Mouse (Mus musculus) stomach, postnatal 0 days (tissue): Measurements from ENCODE around the gene Olfr1494. TPM values are rescaled to one million over a fixed set of nuclear protein-coding genes. Genes with fewer than 3 reads are reported as not detected.

Experiments used
- ATAC-seq: fragments of 200-750 bp; cut with Nextera tagmentation; 2 replicates; pipeline ENCODE4 v1.8.0; 2017; ENCODE audit not compliant: low FRiP score, low TSS enrichment
- DNase-seq: peaks from one replicate; pipeline ENCODE4 v3.0.0-alpha.2; 2016; ENCODE audit warnings: low spot score
- H3K27ac ChIP-seq: fragments of 300-500 bp; sonication (generic); replicated peaks from 2 replicates; pipeline ENCODE4 v1.5.1; 2014; ENCODE audit warnings: mild to moderate bottlenecking, control low read depth
- H3K27me3 ChIP-seq: fragments of 300-500 bp; sonication (generic); 2 replicates; pipeline ENCODE4 v1.6.1; 2014; ENCODE audit warnings: low read length; ENCODE audit not compliant: control insufficient read depth, insufficient read depth
- H3K36me3 ChIP-seq: fragments of 300-500 bp; sonication (generic); 2 replicates; pipeline ENCODE4 v1.6.1; 2014; ENCODE audit warnings: low read length, mixed read lengths; ENCODE audit not compliant: control insufficient read depth, insufficient read depth
- H3K4me1 ChIP-seq: fragments of 300-500 bp; sonication (generic); replicated peaks from 2 replicates; pipeline ENCODE4 v1.6.1; 2014; ENCODE audit warnings: antibody characterized with exemption; ENCODE audit not compliant: control insufficient read depth, insufficient read depth
- H3K4me2 ChIP-seq: fragments of 300-500 bp; sonication (generic); replicated peaks from 2 replicates; pipeline ENCODE4 v1.6.1; 2014; ENCODE audit warnings: low read depth, mild to moderate bottlenecking, control low read depth, moderate library complexity
- H3K4me3 ChIP-seq: fragments of 300-500 bp; sonication (generic); 2 replicates; pipeline ENCODE4 v1.5.1; 2014; ENCODE audit warnings: low read depth, low read length, control low read depth
- H3K9ac ChIP-seq: fragments of 300-500 bp; sonication (generic); 2 replicates; pipeline ENCODE4 v1.6.1; 2014; ENCODE audit warnings: mild to moderate bottlenecking, low read length, control low read depth, mixed read lengths
- H3K9me3 ChIP-seq: fragments of 300-500 bp; sonication (generic); 2 replicates; pipeline ENCODE4 v1.6.1; 2016; ENCODE audit warnings: low read length; ENCODE audit not compliant: control insufficient read depth
- CTCF ChIP-seq: IDR thresholded peaks from 2 replicates; pipeline ENCODE4 v1.5.1; 2016; ENCODE audit warnings: antibody characterized with exemption, low read depth, mild to moderate bottlenecking, moderate library complexity
- EP300 ChIP-seq: optimal IDR thresholded peaks from 2 replicates; pipeline ENCODE3; 2016; ENCODE audit warnings: antibody characterized with exemption
- WGBS: fragments of 180-500 bp; shearing (Covaris S2); extraction: QIAGEN DNeasy Blood & Tissue Kit; methylation state at CpG from one replicate; pipeline ENCODE4 v1.1.7; 2014; 5-methylcytosine and 5-hydroxymethylcytosine counted together
- polyA plus RNA-seq: library from polyadenylated mRNA; unstranded; fragments of >200 nt; fragmentation: Nextera tagmentation; extraction: Ambion mirVana; gene quantifications from 2 replicates; pipeline ENCODE4 v1.2.1, GENCODE M21; 2015

Olfr1494 gene
- polyA plus RNA-seq, 1 experiment from 2014 or later, result not detected

GRCm38 (mm10) chr19:13777578-13777977, 38.0 kb downstream of the Olfr1494 start, which contains the start of gene Olfr1496:
Gene Olfr1496, plus strand, starts transcription at chr19:13777878.
- no peak for ATAC-seq
- Histone ChIP-seq H3K4me2 (no peak within 1 kb of the TSS), H3K9ac (no peak within 1 kb of the TSS), H3K9me3 (no peaks in the 10 kb centered on the region), H3K4me1 (no peaks in the 10 kb centered on the region), H3K4me3 (no peak within 1 kb of the TSS), H3K27me3 (no peaks in the 10 kb centered on the region), H3K27ac (no peak within 1 kb of the TSS), H3K36me3 (no peaks in the 10 kb centered on the region)
- no peak for DNase-seq
- no peak for TF ChIP-seq CTCF
- TF ChIP-seq EP300, result no peak
- 71% methylated on average over 1 of the region's 1 CpGs for WGBS

DNA sequence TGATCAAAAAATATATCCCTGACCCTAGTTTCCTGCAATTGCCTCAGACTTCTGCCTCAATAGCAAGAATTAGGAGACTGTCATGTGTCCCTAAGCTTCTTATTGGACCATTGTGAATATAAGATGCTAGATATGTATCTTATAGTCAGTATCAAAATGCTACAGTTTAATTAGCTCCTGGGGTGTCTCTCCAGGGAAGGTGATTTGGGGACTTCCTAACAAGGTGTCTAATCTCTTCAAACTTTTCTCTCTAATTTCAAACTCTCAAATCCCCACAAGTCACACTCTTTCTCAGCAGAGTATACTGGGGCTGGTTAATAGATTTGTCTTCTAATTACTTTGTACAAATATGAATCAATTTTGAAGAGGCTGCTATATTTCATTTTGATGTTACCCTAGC, 58.6 kb downstream of the Olfr1494 start, which contains the start of gene Olfr1497:
Gene Olfr1497 (minus strand): TSS at position 101 of the 400 bp plus-strand sequence.
- TF ChIP-seq CTCF (no peak), EP300 (no peak)
- Histone ChIP-seq H3K9ac (no peak within 1 kb of the TSS), H3K9me3 (no peaks in the 10 kb centered on the region), H3K36me3 (no peaks in the 10 kb centered on the region), H3K27ac (no peak within 1 kb of the TSS), H3K4me1 (no peaks in the 10 kb centered on the region), H3K27me3 (no peaks in the 10 kb centered on the region), H3K4me3 (no peak within 1 kb of the TSS), H3K4me2 (no peak within 1 kb of the TSS)
- ATAC-seq, result no peak
- DNase-seq, result no peak

Other genes with a start within 250 kb of the Olfr1494 start
- not detected in 2 replicates for gene Olfr1477, start 239.2 kb upstream of the Olfr1494 start, polyA plus RNA-seq
- gene Olfr1480, start 211.8 kb upstream of the Olfr1494 start, polyA plus RNA-seq, result not detected in 2 replicates
- gene Olfr1484, start 156.2 kb upstream of the Olfr1494 start, polyA plus RNA-seq, result not detected in 2 replicates
- not detected in 2 replicates for gene Olfr1487, start 122.4 kb upstream of the Olfr1494 start, polyA plus RNA-seq
- gene Olfr1489, start 108.1 kb upstream of the Olfr1494 start, polyA plus RNA-seq, result 0.01 TPM in 1 of 2 replicates, not detected in the other
- gene Olfr1490, start 88.6 kb upstream of the Olfr1494 start, polyA plus RNA-seq, result not detected in 2 replicates
- gene Olfr1491, start 42.5 kb upstream of the Olfr1494 start, polyA plus RNA-seq, result not detected in 2 replicates
- not detected in 2 replicates for gene Olfr1493-ps1, start 16.4 kb upstream of the Olfr1494 start, polyA plus RNA-seq
- gene Olfr1495, start 24.9 kb downstream of the Olfr1494 start, polyA plus RNA-seq, result not detected in 2 replicates
- gene Olfr1496, start 38.1 kb downstream of the Olfr1494 start, polyA plus RNA-seq, result not detected in 2 replicates
- gene Olfr1497, start 58.5 kb downstream of the Olfr1494 start, polyA plus RNA-seq, result not detected in 2 replicates
- gene Olfr1499, start 79.7 kb downstream of the Olfr1494 start, polyA plus RNA-seq, result not detected in 2 replicates
- gene Olfr1500, start 90.8 kb downstream of the Olfr1494 start, polyA plus RNA-seq, result 0.05 TPM in 1 of 2 replicates, not detected in the other
- gene Olfr1501, start 111.0 kb downstream of the Olfr1494 start, polyA plus RNA-seq, result 0.02 TPM in 1 of 2 replicates, not detected in the other
- gene Olfr1502, start 122.1 kb downstream of the Olfr1494 start, polyA plus RNA-seq, result not detected in 2 replicates
- not detected in 2 replicates for gene Olfr1504, start 158.2 kb downstream of the Olfr1494 start, polyA plus RNA-seq
- not detected in 2 replicates for gene Olfr1505, start 173.8 kb downstream of the Olfr1494 start, polyA plus RNA-seq